Mouse (Mus musculus): Measurements from ENCODE around the gene Polr3g.
"Not testable (repeated sequence)": the region's sequence is repeated elsewhere in the genome, so short reads cannot be mapped to it uniquely, and the experiment has no call there.

The Polr3g gene

DNA sequence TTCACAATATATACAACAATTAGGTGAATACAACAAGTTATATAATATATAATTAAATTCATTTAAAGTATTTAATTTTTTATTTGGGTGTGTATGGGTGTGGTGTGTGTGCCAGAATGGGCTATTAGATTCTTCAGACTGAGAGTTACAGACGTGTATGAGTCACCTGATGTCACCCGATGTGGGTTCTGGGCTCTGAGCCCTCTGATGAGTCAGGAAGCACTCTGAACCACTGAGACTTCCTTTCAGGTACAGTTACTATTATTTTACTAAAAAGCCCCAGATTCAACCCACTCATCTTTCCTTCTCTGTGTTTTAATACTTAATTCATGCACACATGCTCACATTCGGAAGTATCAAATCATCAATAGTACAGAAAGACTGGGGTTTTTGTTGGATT is 25.9 kb downstream of the Polr3g start:
- DNase-seq (ENCODE audit: low spot score): no peak

- DNase-seq (ENCODE audit: low spot score): no peak
These were observed 26.6 kb downstream of the Polr3g start for GRCm38 (mm10) chr13:81684258-81684657.

DNA sequence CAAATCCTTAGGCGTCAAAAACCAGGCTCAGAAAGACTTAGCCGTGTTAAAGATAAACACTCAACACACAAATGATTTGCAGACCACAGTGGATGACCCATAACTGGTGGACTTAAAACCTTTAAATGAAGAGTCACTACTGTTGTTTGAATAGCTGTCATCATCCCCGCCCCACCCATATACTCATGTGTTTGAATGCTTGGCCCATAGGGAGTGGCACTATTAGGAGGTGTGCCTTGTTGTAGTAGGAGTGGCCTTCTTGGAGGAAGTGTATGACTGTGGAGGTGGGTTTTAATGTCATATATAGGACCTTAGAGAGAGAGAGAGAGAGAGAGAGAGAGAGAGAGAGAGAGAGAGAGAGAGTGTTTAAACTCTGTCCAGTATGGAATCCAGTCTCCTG is 27.7 kb downstream of the Polr3g start:
- no peak for DNase-seq (ENCODE audit: low spot score)

DNA sequence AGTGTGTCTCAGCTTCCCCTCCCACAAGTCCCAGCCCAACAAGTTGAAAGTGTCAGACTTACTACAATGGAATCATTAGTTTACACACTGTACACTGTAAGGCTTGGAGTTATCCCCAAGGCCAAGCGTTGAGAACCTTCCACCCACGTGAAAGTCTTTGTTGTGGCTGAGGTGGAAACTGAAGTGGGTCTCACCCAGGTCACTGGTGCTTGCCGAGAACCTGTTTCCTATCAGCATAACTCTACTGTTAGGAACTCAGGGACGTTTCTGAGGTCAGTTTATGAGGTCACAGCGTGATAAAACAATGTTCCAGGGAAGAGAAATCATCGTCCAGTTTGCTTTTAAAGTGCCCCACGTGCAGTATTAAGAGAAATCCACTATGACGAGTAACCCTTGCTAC is 35.5 kb downstream of the Polr3g start:
- no peak for DNase-seq (ENCODE audit: low spot score)

GRCm38 (mm10) chr13:81667713-81668112 is 43.1 kb downstream of the Polr3g start:
- no peak for DNase-seq (ENCODE audit: low spot score)

GRCm38 (mm10) chr13:81664331-81664698 is 46.5 kb downstream of the Polr3g start:
- no peak for DNase-seq (ENCODE audit: low spot score)

DNA sequence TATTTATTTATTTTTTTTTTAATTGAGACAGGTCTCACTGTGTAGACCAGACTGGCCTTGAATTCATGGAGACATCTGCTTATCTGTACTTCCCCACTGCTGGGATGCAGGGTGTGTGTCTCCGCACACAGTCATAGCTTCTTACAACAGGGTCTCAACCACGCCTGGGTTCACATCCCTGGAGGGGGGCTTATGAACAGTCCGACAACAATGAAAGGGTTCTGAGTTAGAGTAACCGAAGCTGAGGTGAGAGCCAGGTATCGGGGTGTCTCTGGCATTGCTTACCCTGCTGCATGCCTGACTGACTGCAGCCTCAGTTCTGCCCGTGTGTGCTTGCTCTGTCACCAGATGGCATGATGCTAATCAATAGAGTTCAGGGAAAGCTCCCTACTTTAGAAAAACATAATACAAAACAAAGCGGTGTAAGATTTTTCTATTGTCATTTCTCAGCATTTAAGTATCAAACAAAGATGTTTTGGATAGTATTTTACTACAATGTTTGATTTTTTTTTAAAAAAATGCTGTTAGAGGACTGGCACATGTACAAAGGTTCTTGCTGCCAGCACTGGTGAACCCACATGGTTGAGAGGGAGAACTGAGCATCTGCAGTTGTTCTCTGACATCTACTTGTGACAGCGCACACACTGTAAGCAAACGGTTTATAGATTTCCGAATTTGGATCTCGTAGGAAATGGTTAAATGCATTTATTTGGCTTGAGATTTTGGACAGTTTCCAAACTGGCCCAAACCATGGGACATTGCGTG is 47.1 kb downstream of the Polr3g start:
- DNase-seq (ENCODE audit: low spot score): no peak

DNA sequence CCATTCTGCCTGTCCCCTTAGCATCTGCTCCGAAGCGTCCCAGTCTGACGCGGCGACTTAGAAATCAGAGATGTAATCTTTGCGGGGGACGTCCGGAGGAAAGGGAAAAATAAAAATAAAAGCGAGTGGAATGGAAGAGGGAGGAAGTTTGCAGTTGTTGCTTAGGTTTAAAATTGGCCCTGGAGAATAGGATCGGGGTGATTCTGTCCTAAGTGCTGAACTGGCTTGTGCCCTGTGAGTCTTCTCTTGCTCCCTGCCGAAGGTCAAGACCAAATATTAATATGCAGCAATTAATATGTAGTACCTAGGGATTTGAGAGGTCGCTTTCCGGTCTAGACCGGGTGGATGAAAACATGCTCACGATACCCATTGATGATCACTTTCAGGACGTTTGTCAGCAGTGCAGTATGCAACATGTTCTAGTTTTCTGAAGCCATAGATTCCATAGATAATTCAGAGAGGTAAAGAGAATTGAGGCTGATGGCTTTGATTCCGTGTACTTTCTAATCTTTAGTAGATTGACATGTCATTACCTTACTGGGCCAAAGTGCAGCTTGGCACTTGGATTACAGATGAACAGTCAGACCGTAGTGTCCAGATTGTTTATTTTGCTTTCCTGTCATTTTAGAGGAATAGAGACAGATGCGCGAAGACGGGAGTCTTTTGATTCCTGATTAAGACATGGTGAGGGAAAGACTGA is 52.6 kb downstream of the Polr3g start:
- peak; percentile 11 for DNase-seq (ENCODE audit: low spot score)

GRCm38 (mm10) chr13:81657351-81658052 is 53.3 kb downstream of the Polr3g start, which contains the start of gene Lysmd3:
Lysmd3 (plus strand) TSS chr13:81657663.
- DNase-seq (ENCODE audit: low spot score): peak; percentile 91

GRCm38 (mm10) chr13:81657008-81657350 is 53.8 kb downstream of the Polr3g start:
- no peak for DNase-seq (ENCODE audit: low spot score)

DNA sequence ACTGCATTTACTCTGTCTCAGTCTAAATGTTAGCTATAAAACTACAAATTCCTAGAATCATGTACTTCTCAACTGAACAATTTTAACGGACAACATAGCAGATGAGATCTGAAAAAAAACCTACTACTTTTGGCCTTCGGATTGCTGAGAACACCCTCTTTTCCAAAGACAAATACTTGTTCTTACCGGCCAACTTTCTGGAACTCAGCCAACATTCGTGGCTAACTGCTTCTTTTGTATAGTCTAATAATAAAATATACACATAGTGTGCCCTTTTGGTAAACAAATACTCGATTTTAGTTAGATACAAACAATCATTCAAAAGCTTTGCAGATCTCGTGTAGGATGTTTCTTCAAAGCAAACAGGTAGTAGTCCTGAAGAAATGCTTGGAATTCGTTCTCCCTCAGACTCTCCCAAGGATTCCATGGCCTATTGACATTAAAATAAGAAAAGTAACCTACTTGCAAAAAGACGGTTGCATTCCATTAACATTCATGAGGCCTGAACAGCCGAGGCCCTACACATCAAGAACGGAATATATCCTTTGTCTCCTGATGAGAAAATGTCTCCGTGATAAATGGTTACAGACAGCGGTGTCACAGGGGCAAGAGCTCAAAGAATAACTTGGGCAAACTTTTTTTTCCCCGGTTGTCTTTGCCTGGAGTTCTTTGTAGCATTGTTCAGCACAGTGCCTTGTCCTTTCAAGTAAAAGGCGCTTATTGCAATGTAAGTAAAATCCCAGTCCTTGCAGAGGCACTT is 54.5 kb downstream of the Polr3g start:
- no peak for DNase-seq (ENCODE audit: low spot score)

GRCm38 (mm10) chr13:81650382-81650781 is 60.4 kb downstream of the Polr3g start:
- not testable (repeated sequence) for DNase-seq (ENCODE audit: low spot score)

GRCm38 (mm10) chr13:81646348-81646747 is 64.5 kb downstream of the Polr3g start:
- DNase-seq (ENCODE audit: low spot score): no peak

GRCm38 (mm10) chr13:81644047-81644565 is 66.7 kb downstream of the Polr3g start:
- DNase-seq (ENCODE audit: low spot score): no peak

- no peak for DNase-seq (ENCODE audit: low spot score)
These were observed 68.2 kb downstream of the Polr3g start for GRCm38 (mm10) chr13:81642491-81643149.

GRCm38 (mm10) chr13:81641289-81642045 is 69.3 kb downstream of the Polr3g start:
- peak; percentile 44 for DNase-seq (ENCODE audit: low spot score)

- no peak for DNase-seq (ENCODE audit: low spot score)
These were observed 69.9 kb downstream of the Polr3g start for GRCm38 (mm10) chr13:81640881-81641280.

DNA sequence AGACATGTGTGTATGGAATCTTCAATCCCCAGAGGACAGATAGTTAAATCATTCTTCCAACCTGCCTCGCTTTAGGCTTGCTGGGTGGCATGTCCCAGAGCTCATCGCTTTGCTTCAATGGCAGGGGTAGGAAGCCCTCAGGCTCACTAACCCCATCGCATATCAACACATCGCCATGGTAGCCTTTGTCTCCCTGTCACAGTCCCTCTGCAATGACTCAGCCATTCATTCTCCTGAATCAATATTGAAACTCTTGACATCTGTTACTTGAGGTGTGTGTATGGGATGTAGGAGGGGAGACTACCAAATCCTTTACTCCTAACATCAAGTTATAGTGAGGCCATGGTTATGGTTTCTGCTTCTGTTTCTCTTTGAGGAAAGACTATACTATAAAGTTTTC is 71.2 kb downstream of the Polr3g start:
- DNase-seq (ENCODE audit: low spot score): no peak

DNA sequence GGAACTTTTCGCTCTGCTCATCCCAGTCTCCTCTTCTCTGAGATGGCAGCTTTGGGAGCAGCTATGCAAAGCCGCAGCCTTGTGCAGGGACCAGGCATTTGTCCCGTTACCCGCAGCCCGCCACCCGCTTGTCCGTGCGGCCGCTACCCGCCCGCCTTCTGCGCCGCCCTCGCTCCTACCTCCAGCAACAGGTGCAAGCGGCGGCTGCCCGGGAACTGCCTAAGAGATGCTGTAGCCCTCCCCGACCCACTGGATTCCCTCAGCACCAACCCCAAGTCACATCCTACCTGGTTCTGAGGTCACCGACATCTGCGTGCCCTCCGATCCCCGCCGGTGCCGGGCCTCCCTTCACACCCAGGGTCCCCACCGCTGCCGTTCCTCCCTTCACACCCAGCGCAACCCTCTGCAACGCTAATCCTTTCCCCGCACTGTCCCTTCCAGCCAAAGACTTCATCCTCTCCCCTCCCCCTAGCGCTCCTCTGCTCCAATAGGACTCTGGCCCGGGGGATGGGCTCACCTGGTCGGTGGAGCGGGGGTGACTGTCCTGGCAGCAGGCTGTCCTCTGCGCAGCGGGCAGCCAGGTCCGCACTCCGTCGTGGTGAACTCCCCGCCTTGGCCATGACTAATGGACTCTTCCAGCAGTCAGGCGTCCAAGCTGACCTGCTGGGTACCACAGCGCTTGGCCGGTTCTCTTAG is 77.9 kb downstream of the Polr3g start, which contains the start of gene Adgrv1:
Adgrv1 (minus strand) TSS at position 435 of the 696 bp plus-strand sequence.
- peak; percentile 42 for DNase-seq (ENCODE audit: low spot score)

DNA sequence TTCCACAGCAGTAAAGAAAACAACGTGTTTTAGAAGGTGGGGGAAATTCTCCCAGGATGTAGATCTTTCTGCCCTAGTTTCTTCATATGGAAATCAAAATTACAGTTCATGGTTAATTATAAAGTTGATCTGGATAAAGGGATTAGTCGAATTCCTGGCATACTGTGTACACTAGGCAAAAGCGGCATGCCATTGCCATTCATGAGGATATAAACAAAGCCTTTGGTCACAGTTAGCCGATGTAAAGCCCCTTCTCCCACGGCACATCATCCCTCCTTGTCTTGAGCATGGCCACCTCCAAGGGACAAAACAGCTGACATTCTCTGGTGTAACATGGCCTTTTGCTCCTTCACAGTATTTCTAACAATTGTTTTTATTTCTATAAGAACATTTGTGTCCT is 80.2 kb downstream of the Polr3g start:
- DNase-seq (ENCODE audit: low spot score): no peak

Measured in layer of hippocampus, adult 11-12 months (tissue).